In genomic region chr2:34239315-34239858, GRCm38 (mm10) we compare ENCODE assay signal across 29 mouse cellular contexts.
DNase-seq lines count a peak whose midpoint lies in the region; ATAC-seq lines count a peak whose summit lies in the region.
"Had no signal": no experiment of that assay in that cellular context is flagged by ENCODE, and none has a peak within 500 bp of the region (broad histone marks: within the 10 kb centered on the region; RNA-seq: fewer than 3 reads in every experiment).

No protein-coding gene starts in this region.

- no peak overlapping the region for H3K4me2 ChIP-seq in hindbrain, embryonic 11.5 days (replicated peaks; ENCODE audit: low read depth, low read length)
- no peak overlapping the region for H3K4me2 ChIP-seq in hindbrain, embryonic 14.5 days (replicated peaks)
- H3K4me2 ChIP-seq in midbrain, embryonic 13.5 days (replicated peaks): no peak overlapping the region
- H3K4me2 ChIP-seq: embryonic facial prominence, embryonic 12.5 days; heart, embryonic 15.5 days; limb, embryonic 12.5 days; liver, embryonic 11.5 days had no signal

- H3K4me1 ChIP-seq in hindbrain, embryonic 11.5 days (replicated peaks; ENCODE audit: control insufficient read depth, insufficient read depth, low read length): no peaks in the 10 kb centered on the region; the same call in none of the 2 replicates
- peaks cover 50% of the 10 kb centered on the region for H3K4me1 ChIP-seq in hindbrain, embryonic 10.5 days (replicated peaks)
- peaks cover 50% of the 10 kb centered on the region for H3K4me1 ChIP-seq in hindbrain, embryonic 14.5 days (replicated peaks; ENCODE audit: control insufficient read depth, insufficient read depth, low read length)
- peaks cover 55% of the 10 kb centered on the region for H3K4me1 ChIP-seq in midbrain, embryonic 13.5 days (replicated peaks)
- H3K4me1 ChIP-seq: heart, embryonic 15.5 days had no signal

- ATAC-seq in hindbrain, embryonic 11.5 days (ENCODE audit: low FRiP score): no peak
- ATAC-seq in hindbrain, embryonic 14.5 days (ENCODE audit: low FRiP score): no peak
- ATAC-seq in midbrain, embryonic 13.5 days: peak; percentile 60; the same call in 1 of the 2 replicates
- ATAC-seq: forebrain, postnatal 0 days; liver, postnatal 0 days; lung, postnatal 0 days; Patski had no signal

- H3K27me3 ChIP-seq in hindbrain, embryonic 11.5 days (ENCODE audit: control insufficient read depth, insufficient read depth, low read length): no peaks in the 10 kb centered on the region
- no peaks in the 10 kb centered on the region for H3K27me3 ChIP-seq in hindbrain, embryonic 10.5 days (ENCODE audit: insufficient read depth, poor library complexity, severe bottlenecking)
- no peaks in the 10 kb centered on the region for H3K27me3 ChIP-seq in hindbrain, embryonic 14.5 days (ENCODE audit: control insufficient read depth, insufficient read depth, low read length)
- no peaks in the 10 kb centered on the region for H3K27me3 ChIP-seq in midbrain, embryonic 13.5 days
- H3K27me3 ChIP-seq: CH12.LX; embryonic facial prominence, embryonic 12.5 days; heart, embryonic 15.5 days; Patski had no signal

- H3K9ac ChIP-seq in hindbrain, embryonic 11.5 days (ENCODE audit: low read depth, low read length): no peak overlapping the region
- H3K9ac ChIP-seq in hindbrain, embryonic 14.5 days: no peak overlapping the region
- no peak overlapping the region for H3K9ac ChIP-seq in midbrain, embryonic 13.5 days (replicated peaks)
- H3K9ac ChIP-seq: embryonic facial prominence, embryonic 12.5 days; forebrain, postnatal 0 days; heart, embryonic 15.5 days; limb, embryonic 12.5 days; liver, postnatal 0 days had no signal

- H3K36me3 ChIP-seq in hindbrain, embryonic 11.5 days (ENCODE audit: control insufficient read depth, insufficient read depth, low read length): no peaks in the 10 kb centered on the region
- H3K36me3 ChIP-seq in hindbrain, embryonic 10.5 days: no peaks in the 10 kb centered on the region
- no peaks in the 10 kb centered on the region for H3K36me3 ChIP-seq in hindbrain, embryonic 14.5 days (replicated peaks; ENCODE audit: control insufficient read depth, insufficient read depth)
- no peaks in the 10 kb centered on the region for H3K36me3 ChIP-seq in midbrain, embryonic 13.5 days
- H3K36me3 ChIP-seq: embryonic facial prominence, embryonic 12.5 days; G1E; heart, embryonic 15.5 days; limb, embryonic 12.5 days had no signal

- no peaks in the 10 kb centered on the region for H3K9me3 ChIP-seq in hindbrain, embryonic 11.5 days (ENCODE audit: control insufficient read depth, low read length)
- H3K9me3 ChIP-seq in hindbrain, embryonic 10.5 days: no peaks in the 10 kb centered on the region
- no peaks in the 10 kb centered on the region for H3K9me3 ChIP-seq in hindbrain, embryonic 14.5 days (ENCODE audit: control insufficient read depth, low read length)
- H3K9me3 ChIP-seq in midbrain, embryonic 13.5 days: no peaks in the 10 kb centered on the region
- H3K9me3 ChIP-seq: embryonic facial prominence, embryonic 12.5 days; G1E; heart, embryonic 15.5 days; limb, embryonic 12.5 days had no signal

- peak overlapping the region; percentile 42; the same call in 1 of the 2 replicates for H3K27ac ChIP-seq in hindbrain, embryonic 11.5 days (ENCODE audit: low read depth, low read length)
- H3K27ac ChIP-seq in hindbrain, embryonic 10.5 days: no peak overlapping the region
- H3K27ac ChIP-seq in hindbrain, embryonic 14.5 days: peak overlapping the region; percentile 54
- peak overlapping the region; percentile 57 for H3K27ac ChIP-seq in midbrain, embryonic 13.5 days
- H3K27ac ChIP-seq: embryonic facial prominence, embryonic 12.5 days; heart, adult 2 months; heart, embryonic 15.5 days; limb, embryonic 12.5 days; macrophage had no signal

- H3K4me3 ChIP-seq in hindbrain, embryonic 11.5 days (ENCODE audit: low read depth, low read length): no peak overlapping the region
- H3K4me3 ChIP-seq in hindbrain, embryonic 10.5 days: no peak overlapping the region
- no peak overlapping the region for H3K4me3 ChIP-seq in hindbrain, embryonic 14.5 days (replicated peaks; ENCODE audit: low read length)
- H3K4me3 ChIP-seq in midbrain, embryonic 13.5 days (replicated peaks): no peak overlapping the region
- H3K4me3 ChIP-seq: embryonic facial prominence, embryonic 12.5 days; heart, adult 2 months; heart, embryonic 15.5 days; limb, embryonic 12.5 days had no signal

- no peak for DNase-seq in hindbrain, embryonic 11.5 days (ENCODE audit: low spot score)
- no peak for DNase-seq in hindbrain, embryonic 10.5 days (ENCODE audit: low spot score)
- DNase-seq in hindbrain, embryonic 14.5 days (ENCODE audit: low spot score): no peak
- peak; percentile 63 for DNase-seq in retina, postnatal 1 day
- DNase-seq in kidney, adult 18-20 months: no peak
- DNase-seq in right cerebral cortex, adult 18-20 months: no peak
- DNase-seq: adrenal gland, postnatal 36 days; B cell, adult 2 months; cerebellum, adult 11 months; cerebellum, adult 9-11 months; forebrain, postnatal 0 days; gastrocnemius, postnatal 25 days; heart, adult 2 months; heart, postnatal 36 days; kidney, adult 8-10 months; kidney, postnatal 10 days; layer of hippocampus, postnatal 36 days; liver, postnatal 0 days; thymus, postnatal 25 days had no signal

- 45% methylated on average over 4 of the region's 4 CpGs for WGBS in hindbrain, embryonic 11.5 days
- WGBS in hindbrain, embryonic 10.5 days: 57% methylated on average over 4 of the region's 4 CpGs
- 32% methylated on average over 4 of the region's 4 CpGs for WGBS in hindbrain, embryonic 14.5 days
- WGBS in midbrain, embryonic 13.5 days: 21% methylated on average over 4 of the region's 4 CpGs
